Mouse (Mus musculus) frontal cortex, postnatal 36 days (tissue): ENCODE data around the gene Itih1.

Experiments
- DNase-seq, 2 experiments: peaks; one replicate each; pipeline ENCODE4 v3.0.0; 2022; ENCODE audit warnings: low spot score in 2 of 2

Itih1 gene

GRCm38 (mm10) chr14:30904307-30904706, 38.8 kb downstream of the Itih1 start:
- no peak for DNase-seq

- DNase-seq, result no peak
Observed at GRCm38 (mm10) chr14:30903036-30903435, 40.1 kb downstream of the Itih1 start.

GRCm38 (mm10) chr14:30902628-30903027, 40.5 kb downstream of the Itih1 start:
- no peak for DNase-seq

GRCm38 (mm10) chr14:30899972-30900371, 43.1 kb downstream of the Itih1 start:
- DNase-seq, result no peak

- DNase-seq, result no peak
Observed at GRCm38 (mm10) chr14:30888271-30888732, 54.8 kb downstream of the Itih1 start.

GRCm38 (mm10) chr14:30886204-30886603, 56.9 kb downstream of the Itih1 start, which contains the start of gene Itih4:
Gene Itih4 (plus strand): TSS chr14:30886476.
- no peak for DNase-seq

GRCm38 (mm10) chr14:30885298-30885697, 57.8 kb downstream of the Itih1 start:
- DNase-seq, result no peak

GRCm38 (mm10) chr14:30881718-30882108, 61.4 kb downstream of the Itih1 start:
- no peak for DNase-seq

GRCm38 (mm10) chr14:30880811-30881717, 62.0 kb downstream of the Itih1 start:
- DNase-seq, result peak in 1 of 2 experiments; percentile 68

GRCm38 (mm10) chr14:30880251-30880650, 62.8 kb downstream of the Itih1 start:
- DNase-seq, result no peak

GRCm38 (mm10) chr14:30879794-30880193, 63.3 kb downstream of the Itih1 start:
- no peak for DNase-seq
